8 mouse cellular contexts compared by ENCODE assay signal in the genomic region with DNA sequence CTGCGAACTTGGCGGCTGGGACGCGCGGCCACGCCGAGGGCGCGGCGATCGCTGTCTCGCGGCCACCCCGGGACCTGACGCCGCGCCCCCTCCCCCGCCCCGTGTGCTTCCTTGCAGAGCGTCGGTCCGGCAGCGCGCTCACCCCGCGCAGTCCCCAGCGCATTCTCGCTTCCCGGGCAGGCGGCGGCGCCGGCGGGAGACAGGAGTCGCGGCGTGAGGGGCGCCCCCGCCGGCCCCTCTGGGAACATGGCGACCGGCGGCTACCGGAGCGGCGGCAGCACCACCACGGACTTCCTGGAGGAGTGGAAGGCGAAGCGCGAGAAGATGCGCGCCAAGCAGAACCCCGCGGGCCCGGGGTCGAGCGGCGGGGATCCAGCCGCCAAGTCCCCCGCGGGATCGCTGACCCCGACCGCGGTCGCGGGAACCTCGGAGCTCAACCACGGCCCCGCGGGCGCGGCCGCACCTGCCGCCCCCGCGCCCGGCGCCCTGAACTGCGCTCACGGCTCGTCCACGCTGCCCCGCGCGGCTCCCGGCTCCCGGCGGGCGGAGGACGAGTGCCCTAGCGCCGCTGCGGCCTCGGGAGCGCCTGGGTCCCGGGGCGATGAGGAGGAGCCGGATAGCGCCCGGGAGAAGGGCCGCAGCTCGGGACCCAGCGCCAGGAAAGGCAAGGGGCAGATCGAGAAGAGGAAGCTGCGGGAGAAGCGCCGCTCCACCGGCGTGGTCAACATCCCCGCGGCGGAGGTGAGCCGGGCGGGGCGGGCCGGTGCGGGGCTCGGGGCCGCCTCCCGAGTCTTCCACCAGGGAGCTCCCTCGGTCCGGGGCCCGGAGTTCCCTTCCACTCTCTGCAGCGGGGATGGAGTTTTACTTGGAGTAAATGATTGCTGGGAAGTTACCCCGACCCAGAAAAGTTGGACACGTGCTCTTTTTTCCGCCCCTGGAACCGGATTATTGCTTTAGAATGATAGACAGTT. TPM values are rescaled to one million over a fixed set of nuclear protein-coding genes. Genes with fewer than 3 reads are reported as not detected.
DNase-seq lines count a peak whose midpoint lies in the region; ATAC-seq and TF ChIP-seq lines count a peak whose summit lies in the region.

No protein-coding gene starts in this region.

- no peak for TF ChIP-seq EP300 in ES-Bruce4 (IDR thresholded peaks at IDR 0.05; ENCODE audit: insufficient read depth, low read depth, low read length)

- peak overlapping the region; percentile 97 for H3K9ac ChIP-seq in ES-Bruce4 (ENCODE audit: low read depth, poor library complexity, severe bottlenecking)
- peak overlapping the region; percentile 78 for H3K9ac ChIP-seq in embryonic facial prominence, embryonic 14.5 days (ENCODE audit: low read depth, low read length)
- peak overlapping the region; percentile 80 for H3K9ac ChIP-seq in heart, embryonic 16.5 days (ENCODE audit: low read length)
- H3K9ac ChIP-seq in lung, embryonic 16.5 days (ENCODE audit: low read length), result peak overlapping the region; percentile 87

- H3K27me3 ChIP-seq in ES-Bruce4 (ENCODE audit: control insufficient read depth, insufficient read depth, low read length, poor library complexity, severe bottlenecking), result no peaks in the 10 kb centered on the region
- peaks cover 21% of the 10 kb centered on the region for H3K27me3 ChIP-seq in embryonic facial prominence, embryonic 14.5 days (replicated peaks; ENCODE audit: control insufficient read depth, insufficient read depth, low read length)
- H3K27me3 ChIP-seq in heart, embryonic 16.5 days (ENCODE audit: control insufficient read depth, insufficient read depth, low read length), result peaks cover 5% of the 10 kb centered on the region
- H3K27me3 ChIP-seq in lung, embryonic 16.5 days (ENCODE audit: control insufficient read depth, insufficient read depth, low read depth, low read length), result no peaks in the 10 kb centered on the region

- peak overlapping the region; percentile 86 for H3K4me3 ChIP-seq in ES-Bruce4 (ENCODE audit: low read depth, low read length)
- peak overlapping the region; percentile 84 for H3K4me3 ChIP-seq in embryonic facial prominence, embryonic 14.5 days (ENCODE audit: low read depth, low read length)
- H3K4me3 ChIP-seq in heart, embryonic 16.5 days (ENCODE audit: low read length), result peak overlapping the region; percentile 90
- H3K4me3 ChIP-seq in lung, embryonic 16.5 days (ENCODE audit: low read length), result peak overlapping the region; percentile 86

- no peak for TF ChIP-seq POLR2A in ES-Bruce4 (IDR thresholded peaks at IDR 0.05; ENCODE audit: insufficient read depth, low read length)

- no peak for TF ChIP-seq CTCF in ES-Bruce4 (IDR thresholded peaks at IDR 0.05; ENCODE audit: low read depth, low read length)

- H3K4me2 ChIP-seq in embryonic facial prominence, embryonic 14.5 days (ENCODE audit: low read depth, low read length), result peak overlapping the region; percentile 90
- H3K4me2 ChIP-seq in heart, embryonic 16.5 days (ENCODE audit: low read depth, low read length), result peak overlapping the region; percentile 87
- peak overlapping the region; percentile 56 for H3K4me2 ChIP-seq in lung, embryonic 16.5 days (ENCODE audit: low read depth, low read length)

- H3K9me3 ChIP-seq in ES-Bruce4 (replicated peaks; ENCODE audit: control insufficient read depth, insufficient read depth, low read length, poor library complexity, severe bottlenecking), result no peaks in the 10 kb centered on the region
- no peaks in the 10 kb centered on the region for H3K9me3 ChIP-seq in embryonic facial prominence, embryonic 14.5 days (ENCODE audit: control insufficient read depth, low read length)
- H3K9me3 ChIP-seq in heart, embryonic 16.5 days (replicated peaks; ENCODE audit: control insufficient read depth, low read length), result no peaks in the 10 kb centered on the region
- H3K9me3 ChIP-seq in lung, embryonic 16.5 days (ENCODE audit: control insufficient read depth, low read length), result no peaks in the 10 kb centered on the region

- no peak overlapping the region for H3K27ac ChIP-seq in ES-Bruce4 (ENCODE audit: insufficient read depth, low read length)
- peak overlapping the region; percentile 61 for H3K27ac ChIP-seq in embryonic facial prominence, embryonic 14.5 days (replicated peaks; ENCODE audit: low read depth, low read length)
- peak overlapping the region; percentile 72 for H3K27ac ChIP-seq in heart, embryonic 16.5 days (ENCODE audit: low read length)
- peak overlapping the region; percentile 92 for H3K27ac ChIP-seq in lung, embryonic 16.5 days (ENCODE audit: low read length)

- DNase-seq in adrenal gland, postnatal 4 days (ENCODE audit: low spot score in 2 of 2), result peak; percentile 15 to 23
- peak; percentile 65 for DNase-seq in embryonic facial prominence, embryonic 14.5 days (ENCODE audit: low spot score)
- peak; percentile 84 for DNase-seq in kidney, postnatal 10 days
- DNase-seq in ovary, postnatal 36 days (ENCODE audit: low spot score), result peak; percentile 70

- peaks cover 12% of the 10 kb centered on the region for H3K36me3 ChIP-seq in ES-Bruce4 (ENCODE audit: control insufficient read depth, insufficient read depth, low read length, poor library complexity, severe bottlenecking)
- H3K36me3 ChIP-seq in embryonic facial prominence, embryonic 14.5 days (ENCODE audit: control insufficient read depth, insufficient read depth, low read length), result no peaks in the 10 kb centered on the region
- H3K36me3 ChIP-seq in heart, embryonic 16.5 days (ENCODE audit: control insufficient read depth, insufficient read depth), result no peaks in the 10 kb centered on the region
- 0 out of 2 replicates have a peak, but pooled peaks cover 6% of the 10 kb centered on the region for H3K36me3 ChIP-seq in lung, embryonic 16.5 days (ENCODE audit: control insufficient read depth, insufficient read depth, low read length)

- peak; percentile 37 for ATAC-seq in embryonic facial prominence, embryonic 14.5 days (ENCODE audit: low read depth)
- peak; percentile 61 for ATAC-seq in heart, embryonic 16.5 days (replicated peaks; ENCODE audit: extremely low read depth, insufficient read depth, low FRiP score)
- ATAC-seq in lung, embryonic 16.5 days (ENCODE audit: low read depth), result peak; percentile 66
- ATAC-seq in erythroid progenitor cell, adult 5-6 weeks (replicated peaks; ENCODE audit: low FRiP score, poor library complexity, severe bottlenecking), result no peak

- no peaks in the 10 kb centered on the region for H3K4me1 ChIP-seq in ES-Bruce4 (ENCODE audit: control insufficient read depth, insufficient read depth, low read length)
- H3K4me1 ChIP-seq in embryonic facial prominence, embryonic 14.5 days (ENCODE audit: control insufficient read depth, insufficient read depth, low read length), result peaks cover 4% of the 10 kb centered on the region; the same call in 1 of the 2 replicates
- peaks cover 8% of the 10 kb centered on the region for H3K4me1 ChIP-seq in heart, embryonic 16.5 days (ENCODE audit: control insufficient read depth, insufficient read depth, low read length)
- H3K4me1 ChIP-seq in lung, embryonic 16.5 days (replicated peaks; ENCODE audit: control insufficient read depth, insufficient read depth, low read length), result peaks cover 11% of the 10 kb centered on the region

- WGBS in embryonic facial prominence, embryonic 14.5 days, result 2% methylated on average over 56 of the region's 129 CpGs
- under 1% methylated on average over 126 of the region's 129 CpGs for WGBS in heart, embryonic 16.5 days
- under 1% methylated on average over 110 of the region's 129 CpGs for WGBS in lung, embryonic 16.5 days

RNA-seq across cellular contexts. Expression of a gene that starts 0.9 kb away (rescaled TPM):
- polyA plus RNA-seq in ES-Bruce4 (2011; ENCODE audit: insufficient read depth, insufficient read length, low read depth, missing spikeins), result 157 and 164 TPM in 2 replicates
- 10 to 100 TPM in 1 of 2 experiments, 1 to 10 TPM in 1; 9.1 to 13.4 TPM for total RNA-seq in adrenal gland, postnatal 4 days (2021)
- 7.1 TPM in 2 replicates for polyA plus RNA-seq in embryonic facial prominence, embryonic 14.5 days (2014; fragmentation: Nextera tagmentation; extraction: Ambion mirVana)
- polyA plus RNA-seq in heart, embryonic 16.5 days (2015; fragmentation: Nextera tagmentation; extraction: Ambion mirVana), result 4.1 and 6.2 TPM in 2 replicates
- 14.4 and 15.3 TPM in 2 replicates for polyA plus RNA-seq in lung, embryonic 16.5 days (2015; fragmentation: Nextera tagmentation; extraction: Ambion mirVana)
- not detected in 2 replicates for total RNA-seq in erythroid progenitor cell, adult 5-6 weeks (2015; ENCODE audit: low replicate concordance)
- 0.77 TPM in 1 of 2 replicates, not detected in the other for total RNA-seq in erythroid progenitor cell, adult 5-6 weeks (2017; ENCODE audit: low replicate concordance)

Comparison
In these comparisons a context has a peak if more than half of its experiments do, and no peak if none do; other contexts are left out.
1. DNase-seq: peak in every context shown above with its lines; median percentile 84 in kidney, postnatal 10 days; 70 in ovary, postnatal 36 days; 65 in embryonic facial prominence, embryonic 14.5 days; 19 in adrenal gland, postnatal 4 days.